Mouse (Mus musculus): ENCODE results near the gene Frmd8.

GRCm38 (mm10) chr19:5892262-5892661 lies 17.2 kb upstream of the Frmd8 start:
- TF ChIP-seq ETS1 (IDR thresholded peaks at IDR 0.05; ENCODE audit: low read depth, low read length) (no peak), POLR2A (IDR thresholded peaks at IDR 0.05; ENCODE audit: control insufficient read depth in 1 of 2, insufficient read depth in 1 of 2, low read depth in 1 of 2, low read length in 2 of 2, poor library complexity in 1 of 2) (no peak), CTCF (IDR thresholded peaks at IDR 0.05 in 2 of 3, conservative IDR thresholded peaks at IDR 0.05 in 1 of 3; ENCODE audit: control insufficient read depth in 1 of 3, insufficient read depth in 1 of 3, low read depth in 2 of 3, low read length in 3 of 3, poor library complexity in 1 of 3, severe bottlenecking in 1 of 3) (no peak), EP300 (IDR thresholded peaks at IDR 0.05; ENCODE audit: low read depth in 1 of 2, low read length in 2 of 2) (no peak), ZKSCAN1 (IDR thresholded peaks at IDR 0.05; ENCODE audit: low read depth, low read length) (no peak), NELFE (IDR thresholded peaks at IDR 0.05; ENCODE audit: low read depth, low read length) (no peak), TCF12 (IDR thresholded peaks at IDR 0.05; ENCODE audit: low read depth, low read length) (no peak), RCOR1 (IDR thresholded peaks at IDR 0.05; ENCODE audit: low read depth, low read length) (no peak), HCFC1 (IDR thresholded peaks at IDR 0.05; ENCODE audit: low read depth, low read length) (no peak), E2F4 (IDR thresholded peaks at IDR 0.05; ENCODE audit: borderline replicate concordance, low read depth, low read length) (no peak), KAT2A (conservative IDR thresholded peaks at IDR 0.05; ENCODE audit: low read depth, low read length) (no peak)
